Mouse (Mus musculus): ENCODE measurements around the gene Trappc12.

Trappc12 gene

GRCm38 (mm10) chr12:28750021-28750633 is at the start of gene Trappc12:
Gene Trappc12, minus strand, starts transcription at chr12:28750472.
- in situ Hi-C loops (cut with MboI, MseI), result loop anchor here (5.0 kb wide), 1 partner anchor 113 kb away; the partner anchor contains the start of gene Rps7

- in situ Hi-C loops (cut with MboI, MseI), result no loop called here
Measured at GRCm38 (mm10) chr12:28799798-28800411, 49.6 kb upstream of the Trappc12 start.

GRCm38 (mm10) chr12:28796881-28797420 is 46.7 kb upstream of the Trappc12 start:
- in situ Hi-C loops (cut with MboI, MseI), result no loop called here

GRCm38 (mm10) chr12:28795041-28795440 is 44.8 kb upstream of the Trappc12 start:
- in situ Hi-C loops (cut with MboI, MseI), result no loop called here

GRCm38 (mm10) chr12:28793715-28794114 is 43.4 kb upstream of the Trappc12 start:
- in situ Hi-C loops (cut with MboI, MseI), result no loop called here

- in situ Hi-C loops (cut with MboI, MseI), result no loop called here
Measured at GRCm38 (mm10) chr12:28792613-28793012, 42.3 kb upstream of the Trappc12 start.

GRCm38 (mm10) chr12:28786310-28786709 is 36.0 kb upstream of the Trappc12 start:
- in situ Hi-C loops (cut with MboI, MseI), result no loop called here

- in situ Hi-C loops (cut with MboI, MseI), result no loop called here
Measured at GRCm38 (mm10) chr12:28785299-28785698, 35.0 kb upstream of the Trappc12 start.

GRCm38 (mm10) chr12:28784864-28785263 is 34.6 kb upstream of the Trappc12 start:
- in situ Hi-C loops (cut with MboI, MseI), result no loop called here

GRCm38 (mm10) chr12:28784355-28784754 is 34.1 kb upstream of the Trappc12 start:
- in situ Hi-C loops (cut with MboI, MseI), result no loop called here

GRCm38 (mm10) chr12:28782637-28783036 is 32.4 kb upstream of the Trappc12 start:
- in situ Hi-C loops (cut with MboI, MseI), result no loop called here

- in situ Hi-C loops (cut with MboI, MseI), result no loop called here
Measured at GRCm38 (mm10) chr12:28780180-28780579, 29.9 kb upstream of the Trappc12 start.

GRCm38 (mm10) chr12:28775627-28776026 is 25.4 kb upstream of the Trappc12 start:
- in situ Hi-C loops (cut with MboI, MseI), result no loop called here

GRCm38 (mm10) chr12:28775120-28775519 is 24.8 kb upstream of the Trappc12 start:
- in situ Hi-C loops (cut with MboI, MseI), result no loop called here

- in situ Hi-C loops (cut with MboI, MseI), result no loop called here
Measured at GRCm38 (mm10) chr12:28773815-28774214, 23.5 kb upstream of the Trappc12 start.

GRCm38 (mm10) chr12:28769953-28770352 is 19.7 kb upstream of the Trappc12 start:
- in situ Hi-C loops (cut with MboI, MseI), result no loop called here

- in situ Hi-C loops (cut with MboI, MseI), result no loop called here
Measured at GRCm38 (mm10) chr12:28756019-28756418, 5.7 kb upstream of the Trappc12 start.

GRCm38 (mm10) chr12:28751508-28752263 is 1.4 kb upstream of the Trappc12 start, which contains the start of gene Eipr1:
Gene Eipr1, plus strand, starts transcription at chr12:28751803.
- in situ Hi-C loops (cut with MboI, MseI), result loop anchor here (5.0 kb wide), 1 partner anchor 114 kb away; the partner anchor contains the start of gene Rps7

- in situ Hi-C loops (cut with MboI, MseI), result loop anchor here (5.0 kb wide), 1 partner anchor 114 kb away; the partner anchor contains the start of gene Rps7
Measured at GRCm38 (mm10) chr12:28750876-28751275, 604 bp upstream of the Trappc12 start.

GRCm38 (mm10) chr12:28743328-28743727 is 6.9 kb downstream of the Trappc12 start:
- in situ Hi-C loops (cut with MboI, MseI), result no loop called here

GRCm38 (mm10) chr12:28735293-28735692 is 15.0 kb downstream of the Trappc12 start:
- in situ Hi-C loops (cut with MboI, MseI), result no loop called here

- in situ Hi-C loops (cut with MboI, MseI), result no loop called here
Measured at GRCm38 (mm10) chr12:28734271-28734670, 16.0 kb downstream of the Trappc12 start.

All from T-helper 2 cell (primary cell).